Mouse (Mus musculus) olfactory bulb, adult 2 months (tissue): ENCODE data around the gene Srsf3.

Source experiments
- CTCF ChIP-seq: fragments of 200-500 bp; IDR thresholded peaks from 2 replicates; pipeline ENCODE4 v1.5.1; 2012; ENCODE audit warnings: low read depth, mild to moderate bottlenecking, low read length, moderate library complexity; ENCODE audit not compliant: insufficient read depth
- POLR2A ChIP-seq: fragments of 200-500 bp; IDR thresholded peaks from 2 replicates; pipeline ENCODE4 v1.6.1; 2012; ENCODE audit warnings: mild to moderate bottlenecking, low read depth, low read length, moderate library complexity; ENCODE audit not compliant: insufficient read depth

DNA sequence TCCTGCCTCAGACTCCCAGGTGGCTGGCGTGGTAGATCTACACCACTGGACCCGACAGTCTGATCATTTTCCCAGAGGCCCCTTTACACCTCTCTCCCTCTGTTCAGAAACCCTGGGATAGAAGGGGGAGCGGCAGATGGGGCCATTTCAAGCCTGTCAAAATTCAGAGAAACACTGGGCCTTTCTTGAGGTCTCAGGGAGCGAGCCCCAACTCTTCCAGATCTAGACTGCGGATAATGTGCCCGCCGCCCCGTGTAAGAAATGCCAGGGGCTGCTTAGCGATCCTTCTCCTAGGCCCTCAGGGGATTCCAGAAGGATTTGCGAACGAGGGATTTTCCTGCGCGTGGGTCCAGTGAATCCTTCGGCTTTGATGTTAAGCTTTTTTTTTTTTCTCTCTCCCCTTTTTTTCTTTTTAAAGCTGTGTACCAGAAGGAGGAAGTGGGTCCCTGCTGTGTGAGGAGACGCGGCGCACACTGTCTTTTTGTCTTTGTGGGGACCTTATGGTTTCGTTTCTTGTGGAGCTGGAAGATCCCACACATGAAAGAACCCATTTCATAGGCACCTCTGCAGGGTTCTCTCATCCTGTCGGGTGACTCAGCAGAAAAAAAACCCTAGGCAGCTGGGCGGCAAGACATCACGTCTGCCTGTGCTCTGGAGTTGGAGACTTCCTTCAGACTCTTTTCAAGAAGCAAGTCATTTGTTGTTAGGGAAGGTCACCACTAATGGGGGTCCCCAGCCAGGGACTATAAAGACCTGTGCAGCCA lies 49.4 kb downstream of the Srsf3 start:
- no peak for TF ChIP-seq POLR2A
- TF ChIP-seq CTCF, result no peak
